Mouse (Mus musculus) retina, postnatal 1 day (tissue): ENCODE measurements around the gene Gm20837.
"Not testable (repeated sequence)": the region's sequence is repeated elsewhere in the genome, so short reads cannot be mapped to it uniquely, and the experiment has no call there.

Source experiments
- DNase-seq: peaks from one replicate; pipeline ENCODE4 v3.0.0-alpha.2; 2012

Gene Gm20837

DNA sequence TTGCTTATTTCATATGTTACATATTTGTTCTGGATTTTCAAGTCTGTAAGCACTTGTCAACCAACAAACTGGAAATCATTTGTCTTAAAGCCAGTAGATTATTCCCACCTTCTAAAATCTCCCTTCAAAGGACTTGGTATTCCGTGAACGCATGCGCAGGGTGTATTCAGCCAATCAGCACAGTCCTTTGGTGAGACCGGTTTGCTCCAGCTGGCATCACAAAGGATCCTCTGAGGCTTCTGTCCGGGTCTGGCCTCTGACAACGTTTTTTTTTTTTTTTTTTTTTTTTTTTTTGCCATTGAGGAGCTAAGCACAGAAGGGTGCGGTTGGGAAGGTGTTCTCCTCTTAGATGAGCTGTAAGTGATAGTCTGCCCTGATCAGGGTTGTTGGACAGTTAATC, at the start of gene Gm20837:
Gene Gm20837 (plus strand): TSS at position 301 of the 400 bp plus-strand sequence.
- not testable (repeated sequence) for DNase-seq
